In the genomic region with DNA sequence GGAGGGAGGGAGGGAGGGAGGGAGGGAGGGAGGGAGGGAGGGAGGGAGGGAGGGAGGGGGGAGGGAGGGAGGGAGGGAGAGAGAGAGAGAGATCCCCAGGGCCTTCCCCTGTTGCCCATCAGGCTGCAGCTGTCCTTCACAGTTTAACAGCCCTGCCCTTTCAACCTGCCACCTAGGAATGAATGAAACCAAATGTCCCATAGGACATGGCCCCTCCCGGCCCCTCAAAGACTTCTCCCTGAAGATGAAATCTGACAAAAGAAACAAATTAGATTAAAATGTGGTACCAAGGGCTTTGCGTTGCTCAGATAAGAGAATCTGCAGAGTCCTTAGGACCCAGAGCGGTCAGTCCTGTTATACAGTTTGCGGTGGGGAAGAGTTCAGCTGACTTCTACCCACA, we compare ENCODE assay signal across 13 mouse cellular contexts.
DNase-seq lines count a peak whose midpoint lies in the region; TF ChIP-seq lines count a peak whose summit lies in the region.
"Had no signal": no experiment of that assay in that cellular context is flagged by ENCODE, and none has a peak within 500 bp of the region (broad histone marks: within the 10 kb centered on the region; RNA-seq: fewer than 3 reads in every experiment).

No protein-coding gene starts in this region.

- peak overlapping the region; percentile 58; the same call in 1 of the 2 replicates for H3K27ac ChIP-seq in layer of hippocampus, adult 2 months
- H3K27ac ChIP-seq in cortical plate, adult 2 months (ENCODE audit: insufficient read depth, low read length): 0 out of 2 replicates have a peak overlapping the region, but pooled peaks have one; percentile 13
- H3K27ac ChIP-seq in embryonic facial prominence, embryonic 10.5 days (replicated peaks): no peak overlapping the region
- H3K27ac ChIP-seq: limb, embryonic 12.5 days; liver, embryonic 12.5 days; stomach, embryonic 15.5 days had no signal

- no peak overlapping the region for H3K4me3 ChIP-seq in layer of hippocampus, adult 2 months
- H3K4me3 ChIP-seq in cortical plate, adult 2 months (ENCODE audit: insufficient read depth, low read length): no peak overlapping the region
- no peak overlapping the region for H3K4me3 ChIP-seq in embryonic facial prominence, embryonic 10.5 days
- H3K4me3 ChIP-seq: forebrain, embryonic 12.5 days; hindbrain, embryonic 12.5 days; limb, embryonic 12.5 days; liver, embryonic 12.5 days; stomach, embryonic 15.5 days had no signal

- no peaks in the 10 kb centered on the region for H3K9me3 ChIP-seq in embryonic facial prominence, embryonic 10.5 days
- H3K9me3 ChIP-seq: forebrain, embryonic 12.5 days; hindbrain, embryonic 12.5 days; limb, embryonic 12.5 days; liver, embryonic 12.5 days; stomach, embryonic 15.5 days had no signal

- peaks cover 10% of the 10 kb centered on the region; the same call in 1 of the 2 replicates for H3K27me3 ChIP-seq in embryonic facial prominence, embryonic 10.5 days (replicated peaks; ENCODE audit: low read depth, poor library complexity, severe bottlenecking)
- H3K27me3 ChIP-seq: hindbrain, embryonic 12.5 days; liver, embryonic 12.5 days; stomach, embryonic 15.5 days had no signal

- no peak for TF ChIP-seq CTCF in layer of hippocampus, adult 2 months (conservative IDR thresholded peaks at IDR 0.05)
- no peak for TF ChIP-seq CTCF in cortical plate, adult 2 months (IDR thresholded peaks at IDR 0.05; ENCODE audit: extremely low read depth, insufficient read depth, low read length)

- 65% methylated on average over 4 of the region's 4 CpGs for WGBS in embryonic facial prominence, embryonic 10.5 days

- DNase-seq in embryo, embryonic 11 days: peak; percentile 39
- DNase-seq in embryo, embryonic 10 days (ENCODE audit: low spot score): no peak
- no peak for DNase-seq in layer of hippocampus, adult 2 months (ENCODE audit: low spot score in 2 of 2)
- DNase-seq in layer of hippocampus, adult 9-10 months (ENCODE audit: low spot score): no peak
- DNase-seq in cerebellum, adult 8-10 months: peak; percentile 24
- no peak for DNase-seq in embryonic facial prominence, embryonic 10.5 days (ENCODE audit: low spot score)
- DNase-seq in adrenal gland, postnatal 36 days: no peak

- peaks cover 1% of the 10 kb centered on the region; the same call in 1 of the 2 replicates for H3K4me1 ChIP-seq in cortical plate, adult 2 months (ENCODE audit: control insufficient read depth, insufficient read depth, low read length)
- peaks cover 20% of the 10 kb centered on the region for H3K4me1 ChIP-seq in embryonic facial prominence, embryonic 10.5 days
- H3K4me1 ChIP-seq: liver, embryonic 12.5 days had no signal

- no peak for TF ChIP-seq POLR2A in cortical plate, adult 2 months (IDR thresholded peaks at IDR 0.05; ENCODE audit: extremely low read depth, insufficient read depth, low read length)

- H3K36me3 ChIP-seq in embryonic facial prominence, embryonic 10.5 days (replicated peaks): no peaks in the 10 kb centered on the region
- H3K36me3 ChIP-seq: forebrain, embryonic 12.5 days; hindbrain, embryonic 12.5 days; limb, embryonic 12.5 days; liver, embryonic 12.5 days; stomach, embryonic 15.5 days had no signal

Comparison
In these comparisons a context has a peak if more than half of its experiments do, and no peak if none do; other contexts are left out.
1. DNase-seq: peak in embryo, embryonic 11 days (single experiment) and cerebellum, adult 8-10 months (single experiment); none in embryo, embryonic 10 days (single experiment), layer of hippocampus, adult 2 months (0 of 2), layer of hippocampus, adult 9-10 months (single experiment), embryonic facial prominence, embryonic 10.5 days (single experiment) and adrenal gland, postnatal 36 days (0 of 2).